Mouse (Mus musculus) liver, embryonic 15.5 days (tissue): ENCODE results near the gene Cuzd1. TPM values are rescaled to one million over a fixed set of nuclear protein-coding genes. Genes with fewer than 3 reads are reported as not detected.

ENCODE experiments used
- ATAC-seq: fragments of 200-750 bp; cut with Nextera tagmentation; 2 replicates; pipeline ENCODE4 v1.8.0; 2017; ENCODE audit warnings: moderate number of reproducible peaks, mild to moderate bottlenecking, moderate library complexity; ENCODE audit not compliant: insufficient read depth
- H3K27ac ChIP-seq: fragments of 300-500 bp; sonication (generic); replicated peaks from 2 replicates; pipeline ENCODE4 v1.5.1; 2015; ENCODE audit warnings: mild to moderate bottlenecking, inconsistent platforms
- H3K27me3 ChIP-seq: fragments of 300-500 bp; sonication (generic); 2 replicates; pipeline ENCODE4 v1.6.1; 2015; ENCODE audit warnings: mild to moderate bottlenecking, inconsistent platforms
- H3K36me3 ChIP-seq: fragments of 300-500 bp; sonication (generic); replicated peaks from 2 replicates; pipeline ENCODE4 v1.6.1; 2015; ENCODE audit warnings: moderate library complexity, mild to moderate bottlenecking, inconsistent platforms
- H3K4me1 ChIP-seq: fragments of 300-500 bp; sonication (generic); replicated peaks from 2 replicates; pipeline ENCODE4 v1.6.1; 2015; ENCODE audit warnings: inconsistent platforms
- H3K4me2 ChIP-seq: fragments of 300-500 bp; sonication (generic); 2 replicates; pipeline ENCODE4 v1.6.1; 2015; ENCODE audit warnings: moderate library complexity, mild to moderate bottlenecking, inconsistent platforms
- H3K4me3 ChIP-seq: fragments of 300-500 bp; sonication (generic); replicated peaks from 2 replicates; pipeline ENCODE4 v1.5.1; 2015; ENCODE audit warnings: mild to moderate bottlenecking, inconsistent platforms
- H3K9ac ChIP-seq: fragments of 300-500 bp; sonication (generic); 2 replicates; pipeline ENCODE4 v1.6.1; 2015; ENCODE audit warnings: moderate library complexity, mild to moderate bottlenecking, inconsistent platforms
- H3K9me3 ChIP-seq: fragments of 300-500 bp; sonication (generic); replicated peaks from 2 replicates; pipeline ENCODE4 v1.6.1; 2016; ENCODE audit warnings: inconsistent platforms
- WGBS: fragments of 180-500 bp; shearing (Covaris S2); methylation state at CpG from one replicate; pipeline ENCODE4 v1.1.7; 2015; ENCODE audit warnings: mixed read lengths; ENCODE audit not compliant: insufficient replicate concordance; 5-methylcytosine and 5-hydroxymethylcytosine counted together
- polyA plus RNA-seq: library from polyadenylated mRNA; unstranded; fragments of >200 nt; fragmentation: Nextera tagmentation; extraction: Ambion mirVana; gene quantifications from 2 replicates; pipeline ENCODE4 v1.2.1, GENCODE M21; 2015

Gene Cuzd1
- polyA plus RNA-seq, 1 experiment from 2014 or later = not detected

DNA sequence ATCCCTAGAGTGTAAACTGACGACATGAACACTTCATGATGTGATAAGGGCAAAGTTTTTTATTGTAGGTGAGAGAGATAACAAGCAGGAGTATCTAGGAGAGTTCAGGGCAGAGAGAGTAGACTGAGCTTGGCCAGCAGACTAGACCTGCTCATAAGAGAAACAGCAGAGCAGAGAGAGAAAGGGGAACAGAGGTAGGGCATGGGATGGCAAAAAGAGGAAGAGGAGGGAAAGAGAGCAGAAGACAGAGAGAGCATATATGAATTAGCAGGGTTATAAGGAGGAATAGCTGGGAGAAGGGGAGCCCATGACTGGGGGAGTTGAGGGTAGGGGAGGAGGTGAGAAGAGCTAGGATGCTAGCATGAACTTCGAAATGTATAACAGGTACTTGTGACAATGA lies 9.6 kb upstream of the Cuzd1 start:
- Histone ChIP-seq H3K27ac (no peak overlapping the region), H3K9me3 (no peaks in the 10 kb centered on the region), H3K9ac (no peak overlapping the region), H3K27me3 (no peaks in the 10 kb centered on the region), H3K36me3 (no peaks in the 10 kb centered on the region), H3K4me3 (no peak overlapping the region), H3K4me2 (no peak overlapping the region), H3K4me1 (no peaks in the 10 kb centered on the region)
- WGBS = 42% methylated on average over 2 of the region's 2 CpGs
- no peak for ATAC-seq

DNA sequence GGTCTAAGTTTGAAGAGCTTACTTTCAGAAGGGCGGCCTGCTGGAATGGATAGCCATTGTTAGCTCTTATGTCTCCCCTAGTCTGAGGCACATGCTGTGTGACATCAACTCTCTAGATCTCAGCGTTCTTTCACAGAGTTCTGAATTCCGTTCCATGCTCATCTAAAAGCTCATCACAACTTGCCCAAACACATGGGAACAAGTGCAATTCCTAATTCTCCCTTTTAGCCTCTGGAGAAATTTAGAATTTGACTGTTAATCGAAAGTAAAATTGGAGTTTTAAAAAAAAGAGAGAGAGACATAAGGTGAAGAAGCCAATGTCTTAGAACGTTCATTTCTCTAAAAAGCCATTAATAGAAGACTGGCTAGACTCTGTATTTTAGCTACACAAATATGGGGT lies 7.3 kb upstream of the Cuzd1 start, which contains the start of gene Fam24b:
Fam24b (minus strand) TSS at position 101 of the 400 bp plus-strand sequence.
- Histone ChIP-seq H3K9me3 (no peaks in the 10 kb centered on the region), H3K4me2 (no peak within 1 kb of the TSS), H3K4me3 (no peak within 1 kb of the TSS), H3K27me3 (no peaks in the 10 kb centered on the region), H3K4me1 (no peaks in the 10 kb centered on the region), H3K27ac (no peak within 1 kb of the TSS), H3K36me3 (no peaks in the 10 kb centered on the region), H3K9ac (no peak within 1 kb of the TSS)
- 65% methylated on average over 5 of the region's 5 CpGs for WGBS
- ATAC-seq = no peak

DNA sequence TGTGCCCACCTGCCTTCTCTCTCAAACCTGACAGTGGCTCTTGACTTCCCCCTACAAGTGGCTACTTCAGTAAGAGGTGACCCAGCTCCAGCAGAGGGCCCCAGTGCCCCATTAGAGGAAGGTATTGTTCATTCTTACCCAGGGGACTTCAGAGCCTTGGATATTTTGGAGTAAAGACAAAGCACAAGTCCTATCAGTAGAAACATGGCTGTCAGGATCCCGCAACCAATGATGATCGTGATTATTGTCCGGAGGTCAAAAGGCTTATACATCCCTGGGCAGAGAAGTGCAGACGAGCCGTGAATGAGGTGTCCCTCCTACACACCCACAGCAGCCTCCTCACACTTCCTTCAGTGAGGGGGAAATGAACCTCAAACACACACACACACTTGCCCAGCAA lies 5.0 kb upstream of the Cuzd1 start:
- H3K4me2 ChIP-seq = no peak overlapping the region
- H3K36me3 ChIP-seq = no peaks in the 10 kb centered on the region
- H3K27me3 ChIP-seq = no peaks in the 10 kb centered on the region
- H3K4me3 ChIP-seq = no peak overlapping the region
- WGBS = 66% methylated on average over 5 of the region's 5 CpGs
- H3K9ac ChIP-seq = no peak overlapping the region
- no peak for ATAC-seq
- H3K4me1 ChIP-seq = no peaks in the 10 kb centered on the region
- no peaks in the 10 kb centered on the region for H3K9me3 ChIP-seq
- H3K27ac ChIP-seq = no peak overlapping the region

DNA sequence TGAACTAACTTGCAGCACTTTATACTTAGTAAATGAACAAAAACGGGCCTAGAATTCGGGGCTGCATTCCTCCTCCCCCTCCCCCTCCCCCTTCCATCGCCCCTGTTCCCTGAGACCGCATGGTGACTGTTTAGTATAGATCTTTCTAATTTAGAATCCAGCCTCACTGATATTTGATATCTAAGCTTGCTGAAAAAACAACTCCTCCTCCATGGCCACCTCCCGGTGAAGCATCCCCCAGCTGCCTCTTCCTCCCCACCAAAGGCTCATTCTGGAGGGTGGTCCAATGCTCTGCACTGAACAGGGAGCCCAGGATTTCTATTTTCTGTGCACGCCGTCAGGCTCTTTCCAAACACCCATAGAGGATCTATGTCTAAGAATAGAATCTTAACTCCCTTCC lies 3.8 kb downstream of the Cuzd1 start:
- no peaks in the 10 kb centered on the region for H3K27me3 ChIP-seq

DNA sequence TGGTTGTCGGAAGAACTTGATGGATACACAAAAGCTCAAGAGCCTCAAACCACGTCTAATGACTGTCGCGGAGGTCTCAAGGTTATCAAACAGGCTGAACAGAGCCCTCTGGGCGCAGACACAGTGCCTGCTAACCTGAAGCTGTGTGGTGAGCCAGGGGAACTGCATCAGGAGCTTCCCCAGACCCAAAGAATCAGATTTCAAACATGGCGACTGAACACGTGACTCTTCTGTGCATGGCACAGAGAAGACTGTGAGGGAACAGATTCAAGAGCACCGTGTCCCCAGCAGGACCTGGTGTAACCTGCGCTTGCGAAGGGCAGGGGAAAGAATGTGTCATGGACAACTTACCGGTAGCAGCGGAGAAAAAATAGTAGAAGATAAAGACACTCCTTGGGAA lies 4.5 kb downstream of the Cuzd1 start:
- no peak overlapping the region for H3K4me2 ChIP-seq
- no peaks in the 10 kb centered on the region for H3K9me3 ChIP-seq
- H3K9ac ChIP-seq = no peak overlapping the region
- no peaks in the 10 kb centered on the region for H3K27me3 ChIP-seq
- H3K36me3 ChIP-seq = no peaks in the 10 kb centered on the region
- no peak overlapping the region for H3K27ac ChIP-seq
- no peak for ATAC-seq
- no peaks in the 10 kb centered on the region for H3K4me1 ChIP-seq
- WGBS = 58% methylated on average over 12 of the region's 12 CpGs
- H3K4me3 ChIP-seq = no peak overlapping the region

More for the DNA sequence above, 3.8 kb downstream of the Cuzd1 start:
- Histone ChIP-seq H3K27ac (no peak overlapping the region), H3K4me3 (no peak overlapping the region), H3K9ac (no peak overlapping the region), H3K4me2 (no peak overlapping the region), H3K36me3 (no peaks in the 10 kb centered on the region), H3K9me3 (no peaks in the 10 kb centered on the region), H3K4me1 (no peaks in the 10 kb centered on the region)
- WGBS = 55% methylated on average over 6 of the region's 7 CpGs
- ATAC-seq = no peak

DNA sequence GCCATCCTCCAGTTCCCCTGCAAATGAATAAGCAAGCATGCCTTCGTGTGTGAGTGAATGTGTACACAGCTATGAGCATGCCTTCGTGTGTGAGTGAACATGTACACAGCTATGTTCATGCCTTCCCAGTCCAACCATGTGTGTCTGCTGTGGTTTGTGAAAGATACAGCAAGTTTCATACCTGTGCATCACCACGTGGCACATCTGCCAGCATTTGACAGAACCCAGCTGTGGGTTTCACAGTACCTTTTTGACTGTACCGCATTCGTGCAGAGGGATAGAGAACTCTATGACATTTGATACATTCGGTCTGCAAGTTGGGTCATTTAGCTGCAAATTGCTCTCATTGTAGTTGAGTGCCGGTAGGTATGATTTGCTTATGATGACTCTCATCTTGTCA lies 7.6 kb downstream of the Cuzd1 start:
- H3K4me1 ChIP-seq = no peaks in the 10 kb centered on the region
- no peak overlapping the region for H3K9ac ChIP-seq
- no peaks in the 10 kb centered on the region for H3K27me3 ChIP-seq
- WGBS = 61% methylated on average over 7 of the region's 7 CpGs
- no peak overlapping the region for H3K4me2 ChIP-seq
- no peak overlapping the region for H3K27ac ChIP-seq
- no peak overlapping the region for H3K4me3 ChIP-seq
- no peaks in the 10 kb centered on the region for H3K9me3 ChIP-seq
- H3K36me3 ChIP-seq = no peaks in the 10 kb centered on the region
- ATAC-seq = no peak

DNA sequence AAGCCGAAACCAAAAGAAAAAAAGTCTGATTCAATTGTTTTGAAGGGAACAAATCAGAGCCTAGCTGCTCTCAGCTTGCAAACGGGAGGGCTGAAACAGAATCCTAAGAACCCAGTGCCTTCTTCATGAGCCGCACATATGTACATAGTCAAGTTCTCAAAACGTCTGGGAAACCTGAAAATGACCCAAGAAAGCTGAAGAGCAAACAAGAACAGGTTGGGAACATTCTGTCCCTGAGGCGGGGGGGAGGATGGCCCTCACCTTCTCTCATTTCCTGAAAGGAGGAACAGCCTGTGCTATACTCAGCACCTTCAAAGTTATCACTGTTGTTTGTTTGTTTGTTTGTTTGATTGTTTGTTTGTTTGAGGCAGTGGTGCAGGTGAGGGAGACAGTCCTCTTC lies 15.4 kb downstream of the Cuzd1 start:
- no peak for ATAC-seq
- Histone ChIP-seq H3K4me3 (no peak overlapping the region), H3K4me2 (no peak overlapping the region), H3K27me3 (no peaks in the 10 kb centered on the region), H3K27ac (no peak overlapping the region), H3K4me1 (no peaks in the 10 kb centered on the region), H3K9ac (no peak overlapping the region), H3K36me3 (no peaks in the 10 kb centered on the region), H3K9me3 (no peaks in the 10 kb centered on the region)
- WGBS = 51% methylated on average over 5 of the region's 5 CpGs

DNA sequence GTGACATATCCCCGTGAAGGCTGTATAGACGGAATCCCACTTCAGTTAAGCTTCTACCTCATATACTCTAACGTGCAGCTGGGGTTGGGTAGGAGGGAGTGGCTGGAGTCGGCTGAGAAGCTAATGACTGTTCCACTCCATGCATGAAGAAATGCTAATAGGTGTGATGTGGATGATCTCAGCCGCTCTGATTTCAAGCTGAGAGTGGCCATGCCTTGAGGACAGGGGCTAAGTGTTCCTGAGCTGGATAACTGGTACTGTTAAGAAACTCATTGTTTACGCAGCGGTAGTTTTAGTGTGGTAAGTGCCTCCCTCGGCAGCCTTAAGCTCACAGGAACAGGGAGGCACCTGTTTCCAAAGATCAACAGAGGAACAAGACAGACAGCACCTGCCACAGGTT lies 18.8 kb downstream of the Cuzd1 start:
- 58% methylated on average over 8 of the region's 8 CpGs for WGBS

DNA sequence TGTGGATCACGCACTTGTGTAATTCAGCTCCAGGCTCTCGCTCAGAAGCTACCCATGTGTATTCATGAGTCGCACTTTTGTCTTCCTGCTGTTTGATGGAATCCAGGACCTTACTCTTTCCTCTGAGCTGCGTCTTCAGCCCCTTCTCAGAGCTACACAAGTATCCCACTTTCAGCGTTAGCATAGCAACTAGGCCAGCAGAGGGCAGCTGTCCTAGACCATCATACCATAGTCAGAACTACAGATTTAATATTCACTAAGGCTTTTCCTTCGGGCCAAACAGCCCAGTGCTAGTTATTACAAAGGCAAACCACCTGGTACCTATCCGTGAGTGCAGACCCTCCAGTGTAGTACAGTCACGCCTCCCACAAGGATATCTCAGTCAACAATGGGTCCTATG lies 24.9 kb downstream of the Cuzd1 start:
- H3K9me3 ChIP-seq = no peaks in the 10 kb centered on the region
- no peaks in the 10 kb centered on the region for H3K4me1 ChIP-seq
- no peaks in the 10 kb centered on the region for H3K36me3 ChIP-seq
- WGBS = 62% methylated on average over 8 of the region's 8 CpGs
- H3K27ac ChIP-seq = no peak overlapping the region
- no peak for ATAC-seq
- H3K27me3 ChIP-seq = no peaks in the 10 kb centered on the region
- no peak overlapping the region for H3K4me2 ChIP-seq
- no peak overlapping the region for H3K4me3 ChIP-seq
- no peak overlapping the region for H3K9ac ChIP-seq

More for the DNA sequence above, 18.8 kb downstream of the Cuzd1 start:
- H3K4me2 ChIP-seq = no peak overlapping the region
- no peaks in the 10 kb centered on the region for H3K27me3 ChIP-seq
- no peaks in the 10 kb centered on the region for H3K36me3 ChIP-seq
- no peak overlapping the region for H3K4me3 ChIP-seq
- no peak overlapping the region for H3K27ac ChIP-seq
- no peak overlapping the region for H3K9ac ChIP-seq
- H3K4me1 ChIP-seq = no peaks in the 10 kb centered on the region
- ATAC-seq = no peak
- no peaks in the 10 kb centered on the region for H3K9me3 ChIP-seq

DNA sequence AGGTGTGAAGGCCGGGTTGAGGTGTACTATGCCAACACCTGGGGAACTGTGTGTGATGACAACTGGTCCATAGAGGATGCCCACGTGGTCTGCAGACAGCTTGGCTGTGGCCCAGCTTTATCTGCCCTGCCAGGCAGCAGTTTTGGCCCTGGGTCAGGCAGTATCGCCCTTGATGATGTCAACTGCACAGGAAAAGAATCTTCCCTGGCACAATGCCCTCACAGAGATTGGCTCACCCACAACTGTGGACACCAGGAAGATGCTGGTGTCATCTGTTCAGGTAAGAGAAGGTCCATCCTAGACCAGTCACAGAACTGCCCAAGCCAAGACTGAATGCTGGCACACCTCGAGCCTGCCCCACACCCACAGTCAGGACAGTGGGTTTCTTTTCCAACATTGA lies 56.2 kb downstream of the Cuzd1 start:
- H3K4me2 ChIP-seq = no peak overlapping the region
- WGBS = 51% methylated on average over 4 of the region's 4 CpGs

DNA sequence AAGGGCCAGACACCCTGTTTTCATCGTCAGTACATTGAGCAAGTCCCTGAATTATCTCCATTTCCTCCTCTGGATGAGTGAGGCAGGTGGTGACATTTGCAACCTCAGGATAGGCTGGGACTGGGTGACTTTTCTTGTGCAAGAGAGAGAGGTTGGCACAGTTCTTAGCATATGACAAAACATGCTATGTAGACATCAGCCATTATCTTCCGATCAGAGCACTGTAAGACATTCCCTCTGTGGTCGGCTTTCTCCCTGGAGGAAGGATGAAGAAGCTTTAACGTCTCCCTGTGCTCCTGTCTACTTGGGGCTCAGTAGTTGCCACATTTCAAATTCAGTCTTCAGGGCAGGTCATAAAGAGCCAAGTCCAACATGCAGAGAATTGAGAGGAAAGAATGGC lies 57.8 kb downstream of the Cuzd1 start:
- Histone ChIP-seq H3K27me3 (no peaks in the 10 kb centered on the region), H3K4me3 (no peak overlapping the region), H3K4me1 (no peaks in the 10 kb centered on the region), H3K27ac (no peak overlapping the region), H3K36me3 (no peaks in the 10 kb centered on the region), H3K9ac (no peak overlapping the region), H3K9me3 (no peaks in the 10 kb centered on the region), H3K4me2 (no peak overlapping the region)
- no peak for ATAC-seq
- 57% methylated on average over 4 of the region's 4 CpGs for WGBS

More for the DNA sequence above, 56.2 kb downstream of the Cuzd1 start:
- no peak for ATAC-seq
- Histone ChIP-seq H3K4me1 (no peaks in the 10 kb centered on the region), H3K27me3 (no peaks in the 10 kb centered on the region), H3K27ac (no peak overlapping the region), H3K4me3 (no peak overlapping the region), H3K9ac (no peak overlapping the region), H3K9me3 (no peaks in the 10 kb centered on the region), H3K36me3 (no peaks in the 10 kb centered on the region)

DNA sequence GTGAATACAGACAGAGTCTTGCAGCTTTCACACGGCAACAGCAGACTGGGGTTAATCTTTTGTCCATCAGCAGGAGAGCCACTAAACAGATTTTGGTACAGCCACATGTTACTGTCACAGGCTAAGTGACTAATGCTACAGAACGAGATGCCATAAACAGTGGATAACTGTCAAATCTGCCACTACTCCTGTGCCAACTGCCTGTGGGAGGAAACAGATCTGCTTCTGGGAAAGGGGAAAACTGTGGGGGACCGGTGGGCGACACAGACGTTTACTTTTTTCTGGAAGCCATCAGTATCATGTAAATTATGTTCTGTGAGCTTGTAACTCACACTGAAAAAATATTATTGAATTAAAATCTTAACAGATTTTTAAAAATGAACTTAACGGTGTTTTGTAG lies 61.1 kb downstream of the Cuzd1 start:
- ATAC-seq = no peak
- Histone ChIP-seq H3K36me3 (no peaks in the 10 kb centered on the region), H3K4me2 (no peak overlapping the region), H3K27ac (no peak overlapping the region), H3K9me3 (no peaks in the 10 kb centered on the region), H3K4me1 (no peaks in the 10 kb centered on the region), H3K9ac (no peak overlapping the region), H3K4me3 (no peak overlapping the region), H3K27me3 (no peaks in the 10 kb centered on the region)
- 48% methylated on average over 6 of the region's 6 CpGs for WGBS
